Mouse (Mus musculus): ENCODE results near the gene Enox1. TPM values are rescaled to one million over a fixed set of nuclear protein-coding genes. Genes with fewer than 3 reads are reported as not detected.

Gene Enox1
- polyA plus RNA-seq, 1 experiment from 2014 or later, result 2.4 TPM

GRCm38 (mm10) chr14:77511137-77511870 is 354.7 kb downstream of the Enox1 start:
- Histone ChIP-seq H3K9me3 (ENCODE audit: control insufficient read depth, low read length) (no peaks in the 10 kb centered on the region), H3K4me3 (ENCODE audit: low read length) (no peak overlapping the region), H3K4me2 (ENCODE audit: low read depth, low read length) (no peak overlapping the region), H3K27me3 (ENCODE audit: control insufficient read depth, insufficient read depth, low read depth, low read length) (no peaks in the 10 kb centered on the region), H3K27ac (ENCODE audit: low read length) (no peak overlapping the region), H3K9ac (ENCODE audit: low read length) (no peak overlapping the region), H3K4me1 (replicated peaks; ENCODE audit: control insufficient read depth, insufficient read depth, low read length) (no peaks in the 10 kb centered on the region), H3K36me3 (ENCODE audit: control insufficient read depth, insufficient read depth, low read length) (no peaks in the 10 kb centered on the region)
- no peak for ATAC-seq (ENCODE audit: low read depth)
- WGBS, result 65% methylated on average over 7 of the region's 7 CpGs

GRCm38 (mm10) chr14:77518017-77518416 is 361.5 kb downstream of the Enox1 start:
- Histone ChIP-seq H3K27ac (ENCODE audit: low read length) (no peak overlapping the region), H3K4me1 (replicated peaks; ENCODE audit: control insufficient read depth, insufficient read depth, low read length) (no peaks in the 10 kb centered on the region), H3K36me3 (ENCODE audit: control insufficient read depth, insufficient read depth, low read length) (no peaks in the 10 kb centered on the region), H3K4me3 (ENCODE audit: low read length) (no peak overlapping the region), H3K4me2 (ENCODE audit: low read depth, low read length) (no peak overlapping the region), H3K9ac (ENCODE audit: low read length) (no peak overlapping the region), H3K9me3 (ENCODE audit: control insufficient read depth, low read length) (no peaks in the 10 kb centered on the region), H3K27me3 (ENCODE audit: control insufficient read depth, insufficient read depth, low read depth, low read length) (no peaks in the 10 kb centered on the region)
- no peak for ATAC-seq (ENCODE audit: low read depth)
- 63% methylated on average over 4 of the region's 4 CpGs for WGBS

GRCm38 (mm10) chr14:77518941-77519695 is 362.6 kb downstream of the Enox1 start:
- H3K36me3 ChIP-seq (ENCODE audit: control insufficient read depth, insufficient read depth, low read length), result no peaks in the 10 kb centered on the region
- no peak for ATAC-seq (ENCODE audit: low read depth)
- no peak overlapping the region for H3K27ac ChIP-seq (ENCODE audit: low read length)
- 38% methylated on average over 7 of the region's 7 CpGs for WGBS
- H3K9me3 ChIP-seq (ENCODE audit: control insufficient read depth, low read length), result no peaks in the 10 kb centered on the region
- H3K9ac ChIP-seq (ENCODE audit: low read length), result no peak overlapping the region
- no peaks in the 10 kb centered on the region for H3K4me1 ChIP-seq (replicated peaks; ENCODE audit: control insufficient read depth, insufficient read depth, low read length)
- H3K4me3 ChIP-seq (ENCODE audit: low read length), result no peak overlapping the region
- no peak overlapping the region for H3K4me2 ChIP-seq (ENCODE audit: low read depth, low read length)
- H3K27me3 ChIP-seq (ENCODE audit: control insufficient read depth, insufficient read depth, low read depth, low read length), result no peaks in the 10 kb centered on the region

GRCm38 (mm10) chr14:77519701-77520100 is 363.1 kb downstream of the Enox1 start:
- WGBS, result 85% methylated on average over 1 of the region's 1 CpGs
- no peak for ATAC-seq (ENCODE audit: low read depth)

GRCm38 (mm10) chr14:77524303-77524702 is 367.7 kb downstream of the Enox1 start:
- H3K36me3 ChIP-seq (ENCODE audit: control insufficient read depth, insufficient read depth, low read length), result no peaks in the 10 kb centered on the region
- ATAC-seq (ENCODE audit: low read depth), result no peak
- H3K9me3 ChIP-seq (ENCODE audit: control insufficient read depth, low read length), result no peaks in the 10 kb centered on the region
- no peak overlapping the region for H3K4me3 ChIP-seq (ENCODE audit: low read length)
- no peaks in the 10 kb centered on the region for H3K4me1 ChIP-seq (replicated peaks; ENCODE audit: control insufficient read depth, insufficient read depth, low read length)
- H3K9ac ChIP-seq (ENCODE audit: low read length), result no peak overlapping the region
- 56% methylated on average over 4 of the region's 4 CpGs for WGBS
- no peaks in the 10 kb centered on the region for H3K27me3 ChIP-seq (ENCODE audit: control insufficient read depth, insufficient read depth, low read depth, low read length)
- H3K4me2 ChIP-seq (ENCODE audit: low read depth, low read length), result no peak overlapping the region
- H3K27ac ChIP-seq (ENCODE audit: low read length), result no peak overlapping the region

More at GRCm38 (mm10) chr14:77519701-77520100, 363.1 kb downstream of the Enox1 start:
- no peak overlapping the region for H3K4me3 ChIP-seq (ENCODE audit: low read length)
- no peak overlapping the region for H3K9ac ChIP-seq (ENCODE audit: low read length)
- no peak overlapping the region for H3K4me2 ChIP-seq (ENCODE audit: low read depth, low read length)
- H3K9me3 ChIP-seq (ENCODE audit: control insufficient read depth, low read length), result no peaks in the 10 kb centered on the region
- H3K36me3 ChIP-seq (ENCODE audit: control insufficient read depth, insufficient read depth, low read length), result no peaks in the 10 kb centered on the region
- H3K27me3 ChIP-seq (ENCODE audit: control insufficient read depth, insufficient read depth, low read depth, low read length), result no peaks in the 10 kb centered on the region
- no peak overlapping the region for H3K27ac ChIP-seq (ENCODE audit: low read length)
- H3K4me1 ChIP-seq (replicated peaks; ENCODE audit: control insufficient read depth, insufficient read depth, low read length), result no peaks in the 10 kb centered on the region

GRCm38 (mm10) chr14:77526262-77526661 is 369.7 kb downstream of the Enox1 start:
- Histone ChIP-seq H3K4me2 (ENCODE audit: low read depth, low read length) (no peak overlapping the region), H3K4me3 (ENCODE audit: low read length) (no peak overlapping the region), H3K27ac (ENCODE audit: low read length) (no peak overlapping the region), H3K4me1 (replicated peaks; ENCODE audit: control insufficient read depth, insufficient read depth, low read length) (no peaks in the 10 kb centered on the region), H3K9ac (ENCODE audit: low read length) (no peak overlapping the region), H3K36me3 (ENCODE audit: control insufficient read depth, insufficient read depth, low read length) (no peaks in the 10 kb centered on the region), H3K9me3 (ENCODE audit: control insufficient read depth, low read length) (no peaks in the 10 kb centered on the region), H3K27me3 (ENCODE audit: control insufficient read depth, insufficient read depth, low read depth, low read length) (no peaks in the 10 kb centered on the region)
- ATAC-seq (ENCODE audit: low read depth), result no peak
- 81% methylated on average over 1 of the region's 1 CpGs for WGBS

- WGBS, result 88% methylated on average over 9 of the region's 9 CpGs
- Histone ChIP-seq H3K27me3 (ENCODE audit: control insufficient read depth, insufficient read depth, low read depth, low read length) (no peaks in the 10 kb centered on the region), H3K9ac (ENCODE audit: low read length) (no peak overlapping the region), H3K27ac (ENCODE audit: low read length) (no peak overlapping the region), H3K4me1 (replicated peaks; ENCODE audit: control insufficient read depth, insufficient read depth, low read length) (no peaks in the 10 kb centered on the region), H3K4me3 (ENCODE audit: low read length) (no peak overlapping the region), H3K9me3 (ENCODE audit: control insufficient read depth, low read length) (no peaks in the 10 kb centered on the region), H3K4me2 (ENCODE audit: low read depth, low read length) (no peak overlapping the region), H3K36me3 (ENCODE audit: control insufficient read depth, insufficient read depth, low read length) (no peaks in the 10 kb centered on the region)
- no peak for ATAC-seq (ENCODE audit: low read depth)
Observed at GRCm38 (mm10) chr14:77529201-77529600, 372.6 kb downstream of the Enox1 start.

- H3K4me3 ChIP-seq (ENCODE audit: low read length), result no peak overlapping the region
- no peak for ATAC-seq (ENCODE audit: low read depth)
- no peak overlapping the region for H3K4me2 ChIP-seq (ENCODE audit: low read depth, low read length)
- no peaks in the 10 kb centered on the region for H3K27me3 ChIP-seq (ENCODE audit: control insufficient read depth, insufficient read depth, low read depth, low read length)
- no peaks in the 10 kb centered on the region for H3K9me3 ChIP-seq (ENCODE audit: control insufficient read depth, low read length)
- H3K36me3 ChIP-seq (ENCODE audit: control insufficient read depth, insufficient read depth, low read length), result no peaks in the 10 kb centered on the region
- H3K9ac ChIP-seq (ENCODE audit: low read length), result no peak overlapping the region
- 76% methylated on average over 5 of the region's 5 CpGs for WGBS
- H3K27ac ChIP-seq (ENCODE audit: low read length), result no peak overlapping the region
- H3K4me1 ChIP-seq (replicated peaks; ENCODE audit: control insufficient read depth, insufficient read depth, low read length), result no peaks in the 10 kb centered on the region
Observed at GRCm38 (mm10) chr14:77529621-77530020, 373.1 kb downstream of the Enox1 start.

- Histone ChIP-seq H3K4me3 (ENCODE audit: low read length) (no peak overlapping the region), H3K9ac (ENCODE audit: low read length) (no peak overlapping the region), H3K9me3 (ENCODE audit: control insufficient read depth, low read length) (no peaks in the 10 kb centered on the region), H3K4me1 (replicated peaks; ENCODE audit: control insufficient read depth, insufficient read depth, low read length) (no peaks in the 10 kb centered on the region), H3K36me3 (ENCODE audit: control insufficient read depth, insufficient read depth, low read length) (no peaks in the 10 kb centered on the region), H3K27ac (ENCODE audit: low read length) (no peak overlapping the region), H3K27me3 (ENCODE audit: control insufficient read depth, insufficient read depth, low read depth, low read length) (no peaks in the 10 kb centered on the region), H3K4me2 (ENCODE audit: low read depth, low read length) (no peak overlapping the region)
- 65% methylated on average over 5 of the region's 5 CpGs for WGBS
- ATAC-seq (ENCODE audit: low read depth), result no peak
Observed at GRCm38 (mm10) chr14:77533638-77534037, 377.1 kb downstream of the Enox1 start.
